Mouse (Mus musculus) T-helper 2 cell (primary cell): ENCODE measurements around the gene Spib.

Experiments used
- in situ Hi-C: fragments of 300-600 bp; cut with MboI, MseI; formaldehyde crosslinking; loops from one replicate; pipeline ENCODE4 v1.15.1; 2025; ENCODE audit warnings: high pct_unique_total_duplicates

Gene Spib

DNA sequence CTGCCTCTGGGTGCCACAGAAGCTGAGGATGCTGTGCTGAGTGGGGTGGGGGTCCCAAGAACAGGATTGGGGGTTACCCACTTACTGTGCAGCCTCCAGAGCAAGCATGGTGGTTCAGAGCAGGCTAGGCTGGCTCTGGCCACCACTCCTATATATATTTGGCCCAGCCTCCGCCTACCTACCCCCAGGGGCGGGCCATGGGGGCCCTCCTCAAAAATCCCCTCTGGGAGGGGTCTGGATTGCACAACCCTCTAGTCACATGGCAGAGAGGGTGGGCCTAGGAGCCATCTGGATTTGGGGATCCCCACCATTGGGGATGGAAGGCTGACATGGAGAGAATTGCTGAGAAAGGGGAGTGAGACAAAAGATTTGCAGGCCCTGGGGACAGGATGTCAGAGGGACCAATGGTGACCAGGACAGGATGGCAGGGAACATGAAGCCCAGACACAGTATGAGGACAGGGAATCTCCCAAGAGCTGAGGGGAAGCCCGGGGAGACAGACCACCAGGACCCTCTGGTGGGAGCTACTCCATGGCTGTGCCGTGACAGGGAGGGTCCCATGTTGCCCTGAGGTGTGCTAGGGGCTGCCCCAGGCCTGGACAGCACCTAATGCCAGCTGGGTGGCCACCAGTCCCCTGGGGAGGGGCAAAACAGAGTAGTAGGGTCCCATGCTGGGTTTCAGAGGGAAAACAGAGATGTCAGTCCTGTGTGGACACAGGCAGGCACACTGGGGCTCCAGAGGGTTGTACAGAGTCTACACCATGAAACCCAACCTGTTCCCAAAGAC is at the start of gene Spib:
TSS of gene Spib (minus strand) at position 126 of the 787 bp plus-strand sequence.
- in situ Hi-C loops, result no loop called here

GRCm38 (mm10) chr7:44581637-44582036 is 49.8 kb upstream of the Spib start:
- in situ Hi-C loops, result no loop called here

DNA sequence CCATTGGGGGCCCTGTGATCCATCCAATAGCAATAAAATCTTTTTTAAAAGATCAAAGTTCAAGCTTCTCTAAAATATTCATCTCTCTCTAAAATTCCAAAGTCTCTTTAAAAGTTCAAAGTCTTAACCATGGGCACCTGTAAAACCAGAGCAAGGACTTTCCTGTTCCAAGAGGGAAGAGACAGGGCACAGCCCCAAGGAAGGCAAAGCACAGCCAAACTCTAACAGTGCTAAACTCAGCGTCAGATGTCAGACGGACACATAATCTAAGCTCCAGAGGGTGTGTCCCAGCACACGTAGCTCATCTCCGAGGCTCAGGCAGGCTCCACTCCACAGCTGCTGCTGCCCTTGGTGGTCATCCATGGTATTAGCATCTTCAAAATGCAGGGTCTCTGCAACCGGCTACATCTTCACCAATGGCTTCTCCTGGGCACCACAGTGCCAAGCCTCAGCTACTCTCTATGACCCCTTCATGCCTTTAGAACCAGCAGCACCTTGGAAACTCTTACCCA is 44.5 kb upstream of the Spib start:
- in situ Hi-C loops, result no loop called here

- in situ Hi-C loops, result no loop called here
Observed at GRCm38 (mm10) chr7:44572956-44573484, 41.1 kb upstream of the Spib start.

GRCm38 (mm10) chr7:44572213-44572701 is 40.4 kb upstream of the Spib start, which contains the start of gene Napsa:
Gene Napsa (plus strand): TSS chr7:44572380.
- in situ Hi-C loops, result no loop called here

DNA sequence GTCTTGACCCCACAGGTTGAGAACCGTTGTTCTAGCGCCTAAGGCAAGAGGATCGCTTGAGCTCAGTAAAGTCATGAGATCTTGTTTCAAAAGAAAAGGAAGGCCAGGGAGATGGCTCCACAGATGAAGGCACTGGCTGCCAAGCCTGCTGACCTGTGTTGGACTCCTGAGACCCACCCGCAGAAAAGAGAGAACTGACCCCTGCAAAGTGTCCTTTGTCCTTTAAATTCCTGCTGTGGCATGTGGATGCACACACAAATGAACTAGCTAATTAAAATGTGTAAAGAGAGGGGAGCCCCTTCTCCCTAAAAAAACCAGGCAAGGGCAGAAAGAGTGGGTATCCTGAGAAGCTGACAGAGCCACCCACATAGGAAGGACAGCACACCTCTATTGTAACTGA is 39.9 kb upstream of the Spib start:
- in situ Hi-C loops, result no loop called here

DNA sequence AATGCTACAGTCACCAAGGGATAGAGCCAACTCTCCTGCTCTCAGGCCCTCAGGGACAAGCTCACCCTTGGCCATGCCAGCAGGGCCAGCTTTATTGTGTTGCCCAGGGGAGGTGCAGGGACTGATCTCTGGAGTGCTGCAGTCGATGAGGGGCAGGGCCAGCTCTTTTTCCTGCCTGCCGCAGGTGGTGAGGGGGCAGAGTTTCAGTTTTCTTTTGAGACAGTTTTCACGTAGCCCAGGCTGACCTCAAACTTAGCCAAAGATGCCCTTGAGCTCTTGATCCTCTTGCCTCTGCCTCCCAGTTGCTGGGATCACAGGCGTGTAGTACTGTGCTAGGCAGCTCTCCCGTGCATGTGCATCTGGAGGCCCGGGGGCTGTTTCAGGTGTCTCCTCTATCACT is 39.1 kb upstream of the Spib start:
- in situ Hi-C loops, result no loop called here

GRCm38 (mm10) chr7:44568803-44569202 is 36.9 kb upstream of the Spib start:
- in situ Hi-C loops, result no loop called here

DNA sequence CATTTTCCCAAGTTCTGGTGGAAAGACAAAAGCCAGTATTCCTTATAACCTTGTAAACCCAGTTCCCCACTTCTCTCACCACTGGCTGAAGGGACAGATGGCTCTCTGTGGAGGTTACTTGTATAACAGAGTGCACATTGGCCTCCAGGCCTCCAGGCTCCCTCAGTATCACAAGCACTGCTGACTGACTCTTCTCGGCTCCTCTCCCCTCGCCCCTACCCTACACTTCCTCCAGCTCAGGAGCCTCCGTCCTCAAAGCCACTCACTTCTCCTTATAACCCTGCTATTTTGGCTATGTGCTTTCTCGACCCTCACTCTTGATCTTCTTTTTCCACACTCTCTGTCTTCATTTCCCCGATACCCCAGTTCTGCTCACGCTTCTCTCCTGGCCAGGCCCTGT is 33.5 kb upstream of the Spib start:
- in situ Hi-C loops, result no loop called here

DNA sequence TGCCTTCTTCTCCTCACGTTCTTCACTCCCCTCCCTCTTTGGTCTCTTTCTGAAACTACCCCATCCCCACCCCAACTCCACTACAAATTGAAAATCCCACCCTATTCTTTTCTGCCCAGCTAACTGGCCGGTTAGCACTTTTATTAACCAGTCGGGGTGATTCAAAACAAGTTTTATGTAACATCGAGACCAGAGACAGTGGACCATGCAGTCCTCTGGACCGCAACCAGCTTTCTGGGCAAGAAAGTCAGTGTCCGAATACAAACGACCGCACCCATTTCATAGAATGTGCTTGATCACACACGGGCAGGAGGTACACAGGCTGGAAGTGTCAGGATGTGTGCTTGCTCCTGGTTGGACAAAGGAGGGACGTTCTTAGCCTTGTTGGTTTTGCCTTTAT is 32.6 kb upstream of the Spib start:
- in situ Hi-C loops, result no loop called here

- in situ Hi-C loops, result no loop called here
Observed at GRCm38 (mm10) chr7:44563284-44563683, 31.4 kb upstream of the Spib start.

DNA sequence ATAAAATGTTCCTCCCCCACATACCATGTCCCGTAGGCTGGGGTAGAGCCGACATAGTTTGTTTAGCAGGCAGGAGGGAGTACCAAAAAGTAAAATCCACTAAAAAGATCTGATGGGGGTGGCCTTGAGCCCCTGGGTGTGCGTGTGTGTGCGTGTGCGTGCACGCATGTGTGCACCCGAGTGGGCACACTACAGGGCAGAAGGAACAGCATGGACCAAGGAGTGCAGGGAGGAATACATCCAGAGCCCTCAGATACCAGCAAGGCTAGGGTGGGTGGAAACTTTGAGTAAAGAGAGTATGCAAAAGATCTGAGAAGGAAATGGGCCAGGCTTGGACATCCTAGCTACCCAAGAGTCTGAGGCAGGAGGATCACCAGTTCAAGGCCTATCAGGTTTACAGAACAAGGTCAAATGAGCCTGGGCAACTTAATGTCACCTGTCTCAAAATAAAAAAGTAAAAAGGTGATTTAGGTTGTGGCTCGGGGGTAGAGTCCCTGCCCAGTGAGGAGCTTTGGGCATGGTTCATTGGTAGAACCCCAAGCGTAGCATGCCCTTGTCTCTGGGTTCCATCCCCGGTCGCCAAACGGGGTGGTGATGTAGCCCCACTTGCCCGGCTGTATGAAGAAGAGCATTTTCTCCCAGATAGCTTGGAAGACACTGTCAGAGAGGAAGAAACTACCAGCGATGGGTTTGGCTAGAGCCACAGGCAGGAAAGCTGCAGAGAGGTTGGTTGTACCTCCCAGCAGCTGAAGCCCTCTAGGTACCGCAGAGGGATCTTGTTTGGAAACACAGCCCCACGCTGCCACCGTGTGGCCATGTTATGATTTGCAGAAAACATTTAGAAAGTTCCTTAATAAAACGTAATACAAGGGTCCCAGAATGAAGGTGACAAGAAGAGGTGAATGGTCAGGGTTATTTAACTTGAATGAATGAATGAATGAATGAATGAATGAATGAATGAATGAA is 28.8 kb upstream of the Spib start:
- in situ Hi-C loops, result no loop called here

GRCm38 (mm10) chr7:44557629-44558028 is 25.8 kb upstream of the Spib start:
- in situ Hi-C loops, result loop anchor here (10.0 kb wide), 2 partner anchors 257 to 337 kb away; partner anchors contain the start of genes Atf5, Fuz, Il4i1 and Med25

GRCm38 (mm10) chr7:44553826-44554225 is 22.0 kb upstream of the Spib start, which contains the start of gene Nr1h2:
Gene Nr1h2 (minus strand): TSS chr7:44553951.
- in situ Hi-C loops, result loop anchor here (5.0 to 10.0 kb wide), 3 partner anchors 57 to 341 kb away; partner anchors contain the start of genes Atf5, Emc10, Fam71e1 and Fuz

- in situ Hi-C loops, result loop anchor here (5.0 to 10.0 kb wide), 3 partner anchors 56 to 342 kb away; partner anchors contain the start of genes Atf5, Emc10, Fam71e1 and Fuz
Observed at GRCm38 (mm10) chr7:44553196-44553764, 21.4 kb upstream of the Spib start.

- in situ Hi-C loops, result loop anchor here (5.0 to 10.0 kb wide), 3 partner anchors 55 to 342 kb away; partner anchors contain the start of genes Atf5, Emc10, Fam71e1 and Fuz
Observed at GRCm38 (mm10) chr7:44552141-44552908, 20.5 kb upstream of the Spib start.

GRCm38 (mm10) chr7:44551731-44552130 is 19.9 kb upstream of the Spib start:
- in situ Hi-C loops, result loop anchor here (5.0 to 10.0 kb wide), 3 partner anchors 54 to 343 kb away; partner anchors contain the start of genes Atf5, Emc10, Fam71e1 and Fuz

- in situ Hi-C loops, result loop anchor here (5.0 to 10.0 kb wide), 3 partner anchors 54 to 344 kb away; partner anchors contain the start of genes Atf5, Emc10, Fam71e1 and Fuz
Observed at GRCm38 (mm10) chr7:44551301-44551700, 19.4 kb upstream of the Spib start.

DNA sequence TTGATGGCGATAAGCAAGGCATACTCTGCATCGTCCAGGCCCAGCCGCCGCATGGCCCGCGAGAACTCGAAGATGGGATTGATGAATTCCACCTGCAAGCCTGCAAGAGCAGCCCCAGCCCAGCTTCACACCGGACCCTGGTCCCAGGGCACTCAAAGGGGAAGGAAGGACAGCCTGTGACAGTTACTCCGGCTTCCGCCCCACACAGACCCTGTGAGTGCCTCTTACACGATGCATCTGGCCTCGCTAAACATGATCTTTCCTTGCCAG is 18.5 kb upstream of the Spib start:
- in situ Hi-C loops, result loop anchor here (5.0 to 10.0 kb wide), 3 partner anchors 53 to 344 kb away; partner anchors contain the start of genes Atf5, Emc10, Fam71e1 and Fuz
